In genomic region chr12:44388220-44388619, GRCm38 (mm10) we compare ENCODE assay signal across 19 mouse cellular contexts. TPM values are rescaled to one million over a fixed set of nuclear protein-coding genes. Genes with fewer than 3 reads are reported as not detected.
"Had no signal": no experiment of that assay in that cellular context is flagged by ENCODE, and none has a peak within 500 bp of the region (broad histone marks: within the 10 kb centered on the region; RNA-seq: fewer than 3 reads in every experiment).

No protein-coding gene starts in this region.

- H3K9me3 ChIP-seq: liver, embryonic 13.5 days; liver, embryonic 15.5 days; megakaryocyte, embryonic 14.5 days; midbrain, embryonic 13.5 days; midbrain, embryonic 15.5 days; neural tube, embryonic 12.5 days; stomach, embryonic 15.5 days had no signal

- H3K27me3 ChIP-seq: liver, embryonic 13.5 days; liver, embryonic 15.5 days; megakaryocyte, embryonic 14.5 days; midbrain, embryonic 13.5 days; midbrain, embryonic 15.5 days; neural tube, embryonic 12.5 days; stomach, embryonic 15.5 days had no signal

- H3K4me1 ChIP-seq: liver, embryonic 13.5 days; liver, embryonic 15.5 days; megakaryocyte, embryonic 14.5 days; stomach, embryonic 15.5 days had no signal

- ATAC-seq: liver, postnatal 0 days; midbrain, embryonic 13.5 days; midbrain, embryonic 15.5 days had no signal

- DNase-seq: liver, embryonic 13.5 days; liver, postnatal 0 days; lung, adult 2 months; lung, postnatal 14 days; right cerebral cortex, postnatal 14 days; thymus, adult 2 months; thymus, postnatal 25 days; thymus, postnatal 4 days had no signal

- H3K9ac ChIP-seq: liver, embryonic 13.5 days; liver, embryonic 15.5 days; liver, postnatal 0 days; midbrain, embryonic 13.5 days; midbrain, embryonic 15.5 days; neural tube, embryonic 12.5 days; stomach, embryonic 15.5 days had no signal

- H3K36me3 ChIP-seq: liver, embryonic 13.5 days; liver, embryonic 15.5 days; midbrain, embryonic 13.5 days; midbrain, embryonic 15.5 days; stomach, embryonic 15.5 days had no signal

- H3K27ac ChIP-seq: liver, embryonic 13.5 days; liver, embryonic 15.5 days; macrophage; midbrain, embryonic 13.5 days; midbrain, embryonic 15.5 days; neural tube, embryonic 12.5 days; stomach, embryonic 15.5 days; stomach, postnatal 0 days had no signal

- H3K4me2 ChIP-seq: liver, embryonic 13.5 days; liver, embryonic 15.5 days; midbrain, embryonic 11.5 days; midbrain, embryonic 13.5 days; midbrain, embryonic 15.5 days; neural tube, embryonic 12.5 days; stomach, embryonic 15.5 days had no signal

- H3K4me3 ChIP-seq: liver, embryonic 13.5 days; liver, embryonic 15.5 days; megakaryocyte, embryonic 14.5 days; midbrain, embryonic 13.5 days; midbrain, embryonic 15.5 days; neural tube, embryonic 12.5 days; stomach, embryonic 15.5 days had no signal

RNA-seq across cellular contexts. Expression of gene Nrcam, which starts 59.5 kb away (rescaled TPM):
- total RNA-seq: monocyte, adult 5-6 weeks; neutrophil, adult 5-6 weeks had no signal
- polyA plus RNA-seq: liver, postnatal 0 days had no signal
